16 mouse cellular contexts compared by ENCODE assay signal in the genomic region with DNA sequence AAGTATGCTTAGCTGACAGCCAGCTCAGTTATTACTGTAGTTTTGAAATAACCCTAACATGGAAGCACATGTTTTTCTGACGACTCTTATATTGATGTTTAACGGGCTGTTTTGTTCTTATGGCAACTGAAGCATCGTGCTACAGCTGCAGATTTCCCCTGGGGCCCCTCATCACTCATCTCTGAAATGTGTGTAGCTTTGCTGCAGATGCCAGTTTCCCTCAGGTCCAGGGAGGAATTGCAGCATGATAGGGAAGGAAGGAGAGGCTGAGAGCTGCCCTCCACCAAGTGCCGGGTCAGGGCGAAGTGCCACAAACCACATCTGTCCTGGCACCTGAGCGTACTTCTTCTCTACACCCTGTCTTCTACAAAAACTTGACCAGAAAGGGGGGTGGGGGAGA. TPM values are rescaled to one million over a fixed set of nuclear protein-coding genes. Genes with fewer than 3 reads are reported as not detected.
DNase-seq lines count a peak whose midpoint lies in the region; ATAC-seq and TF ChIP-seq lines count a peak whose summit lies in the region.
"Had no signal": no experiment of that assay in that cellular context is flagged by ENCODE, and none has a peak within 500 bp of the region (broad histone marks: within the 10 kb centered on the region; RNA-seq: fewer than 3 reads in every experiment).

No protein-coding gene starts in this region.

- H3K27me3 ChIP-seq in lung, postnatal 0 days (replicated peaks; ENCODE audit: insufficient read depth, low read length) = no peaks in the 10 kb centered on the region
- no peaks in the 10 kb centered on the region for H3K27me3 ChIP-seq in CH12.LX (replicated peaks)
- no peaks in the 10 kb centered on the region for H3K27me3 ChIP-seq in embryonic facial prominence, embryonic 13.5 days
- H3K27me3 ChIP-seq: megakaryocyte, embryonic 14.5 days had no signal

- H3K36me3 ChIP-seq in lung, postnatal 0 days (ENCODE audit: insufficient read depth, low read length) = peaks cover 18% of the 10 kb centered on the region; the same call in 1 of the 2 replicates
- H3K36me3 ChIP-seq in CH12.LX (replicated peaks in 1 of 2; ENCODE audit: control insufficient read depth in 1 of 2, insufficient read depth in 1 of 2, low read length in 1 of 2) = peaks cover 40 to 98% of the 10 kb centered on the region in 2 experiments
- peaks cover 30% of the 10 kb centered on the region for H3K36me3 ChIP-seq in embryonic facial prominence, embryonic 13.5 days

- no peaks in the 10 kb centered on the region for H3K9me3 ChIP-seq in lung, postnatal 0 days (ENCODE audit: low read length)
- H3K9me3 ChIP-seq in CH12.LX (replicated peaks; ENCODE audit: low read length) = no peaks in the 10 kb centered on the region
- no peaks in the 10 kb centered on the region for H3K9me3 ChIP-seq in embryonic facial prominence, embryonic 13.5 days
- H3K9me3 ChIP-seq: megakaryocyte, embryonic 14.5 days had no signal

- H3K4me2 ChIP-seq in lung, postnatal 0 days (replicated peaks; ENCODE audit: low read depth, low read length) = no peak overlapping the region
- H3K4me2 ChIP-seq in CH12.LX (ENCODE audit: insufficient read depth, low read depth, poor library complexity, severe bottlenecking) = no peak overlapping the region
- H3K4me2 ChIP-seq in embryonic facial prominence, embryonic 13.5 days = no peak overlapping the region

- H3K4me1 ChIP-seq in lung, postnatal 0 days (ENCODE audit: insufficient read depth, low read depth, low read length) = no peaks in the 10 kb centered on the region
- H3K4me1 ChIP-seq in CH12.LX (ENCODE audit: control insufficient read depth in 1 of 2, insufficient read depth in 2 of 2) = peaks cover 0 to 22% of the 10 kb centered on the region in 2 experiments; a peak in 2 of 4 replicates
- H3K4me1 ChIP-seq in embryonic facial prominence, embryonic 13.5 days = peaks cover 97% of the 10 kb centered on the region

- WGBS in lung, postnatal 0 days = 68% methylated on average over 6 of the region's 6 CpGs
- 53% methylated on average over 6 of the region's 6 CpGs for WGBS in embryonic facial prominence, embryonic 13.5 days

- TF ChIP-seq POLR2A in CH12.LX (IDR thresholded peaks at IDR 0.05; ENCODE audit: low read depth, low read length) = no peak

- DNase-seq in lung, postnatal 0 days (ENCODE audit: low spot score) = peak; percentile 41
- DNase-seq in lung, postnatal 36 days = no peak
- DNase-seq in CH12.LX (ENCODE audit: extremely low read depth) = peak; percentile 52
- peak; percentile 68 for DNase-seq in mesoderm, embryonic 11.5 days (ENCODE audit: low read depth, low spot score)
- no peak for DNase-seq in kidney, adult 8-10 months
- no peak for DNase-seq in spleen, postnatal 36 days (ENCODE audit: low spot score in 2 of 2)
- DNase-seq: adrenal gland, postnatal 25 days; cerebellum, postnatal 14 days; layer of hippocampus, adult 9-11 months; lung, adult 2 months; right cerebral cortex, postnatal 14 days; thymus, adult 18-20 months had no signal

- TF ChIP-seq CTCF in lung, postnatal 0 days (IDR thresholded peaks at IDR 0.05) = peak; percentile 5; the same call in 1 of the 2 replicates
- no peak for TF ChIP-seq CTCF in CH12.LX (conservative IDR thresholded peaks at IDR 0.05 in 1 of 2, IDR thresholded peaks at IDR 0.05 in 1 of 2; ENCODE audit: low read depth in 2 of 2, low read length in 2 of 2)

- dilution Hi-C loops in CH12.LX (cut with MboI; ENCODE audit: extremely low pct_ligation_motif_present, extremely low pct_unique_long_range_greater_than_20kb, low sequenced_read_pairs) = no loop called here

- H3K9ac ChIP-seq in lung, postnatal 0 days (replicated peaks; ENCODE audit: low read depth) = no peak overlapping the region
- no peak overlapping the region for H3K9ac ChIP-seq in CH12.LX (ENCODE audit: insufficient read depth, low read depth)
- H3K9ac ChIP-seq in embryonic facial prominence, embryonic 13.5 days = 0 out of 2 replicates have a peak overlapping the region, but pooled peaks have one; percentile 33

- peaks cover 3% of the 10 kb centered on the region for H3K79me2 ChIP-seq in CH12.LX (replicated peaks; ENCODE audit: control insufficient read depth, extremely low read depth, insufficient read depth, poor library complexity, severe bottlenecking)

- H3K27ac ChIP-seq in lung, postnatal 0 days (ENCODE audit: low read length) = no peak overlapping the region
- H3K27ac ChIP-seq in CH12.LX (ENCODE audit: insufficient read depth, low read depth) = no peak overlapping the region
- no peak overlapping the region for H3K27ac ChIP-seq in embryonic facial prominence, embryonic 13.5 days

- in situ Hi-C loops in CH12.LX (cut with MboI; ENCODE audit: low pct_ligation_motif_present, low pct_unique_long_range_greater_than_20kb, low sequenced_read_pairs) = no loop called here

- no peak for TF ChIP-seq EP300 in lung, postnatal 0 days (IDR thresholded peaks at IDR 0.05)
- no peak for TF ChIP-seq EP300 in CH12.LX (IDR thresholded peaks at IDR 0.05; ENCODE audit: low read length)

- no peak overlapping the region for H3K4me3 ChIP-seq in lung, postnatal 0 days (ENCODE audit: low read depth, low read length)
- H3K4me3 ChIP-seq in CH12.LX (replicated peaks in 1 of 3; ENCODE audit: low read depth in 2 of 3, low read length in 2 of 3, poor library complexity in 1 of 3) = no peak overlapping the region
- no peak overlapping the region for H3K4me3 ChIP-seq in embryonic facial prominence, embryonic 13.5 days
- H3K4me3 ChIP-seq: erythroblast, embryonic 14.5 days; megakaryocyte, embryonic 14.5 days had no signal

- TF ChIP-seq RAD21 in CH12.LX (IDR thresholded peaks at IDR 0.05; ENCODE audit: low read depth, low read length) = no peak

- ATAC-seq in lung, postnatal 0 days = no peak
- no peak for ATAC-seq in embryonic facial prominence, embryonic 13.5 days (ENCODE audit: insufficient number of reproducible peaks, insufficient read depth, low FRiP score, low TSS enrichment, low read depth)
- ATAC-seq: inflammation-experienced regulatory T-cells, adult 6 months had no signal

TF ChIP-seq in CH12.LX, 34 proteins besides CTCF, POLR2A, EP300 and RAD21:
- TF ChIP-seq ZKSCAN1 (IDR thresholded peaks at IDR 0.05; ENCODE audit: borderline replicate concordance, low read depth, low read length) (no peak), SIN3A (IDR thresholded peaks at IDR 0.05; ENCODE audit: low read length) (peak; percentile 66), IRF4 (IDR thresholded peaks at IDR 0.05; ENCODE audit: low read depth, low read length) (0 out of 2 replicates have a peak, but pooled peaks have one; percentile 25), CHD1 (IDR thresholded peaks at IDR 0.05; ENCODE audit: low read depth, low read length) (no peak), ELF1 (IDR thresholded peaks at IDR 0.05; ENCODE audit: low read depth, low read length) (no peak), JUN (IDR thresholded peaks at IDR 0.05; ENCODE audit: insufficient read depth, low read depth, low read length) (no peak), MXI1 (IDR thresholded peaks at IDR 0.05; ENCODE audit: low read depth, low read length) (peak; percentile 56; the same call in 1 of the 2 replicates), E2F4 (IDR thresholded peaks at IDR 0.05; ENCODE audit: insufficient replicate concordance, low read depth, low read length) (no peak), SMC3 (IDR thresholded peaks at IDR 0.05; ENCODE audit: low read depth, low read length) (no peak)

RNA-seq across cellular contexts. Expression of gene Capzb, which starts 47.6 kb away (rescaled TPM):
- 401 and 408 TPM in 2 replicates for polyA plus RNA-seq in lung, postnatal 0 days (2015; fragmentation: Nextera tagmentation; extraction: Ambion mirVana)
- total RNA-seq in CH12.LX (2012; rRNA removed) (83.5 and 86.4 TPM in 2 replicates), CH12.LX (2014; rRNA removed) (144 and 160 TPM in 2 replicates)
- polyA plus RNA-seq in CH12.LX (2012; ENCODE audit: insufficient read length, low read depth) = 382 and 388 TPM in 2 replicates
- polyA plus RNA-seq in embryonic facial prominence, embryonic 13.5 days (2015; fragmentation: Nextera tagmentation; extraction: Ambion mirVana) = 396 and 424 TPM in 2 replicates

Comparison
In these comparisons a context has a peak if more than half of its experiments do, and no peak if none do; other contexts are left out.
1. DNase-seq: peak in lung, postnatal 0 days (single experiment), CH12.LX (single experiment) and mesoderm, embryonic 11.5 days (single experiment); none in lung, postnatal 36 days (single experiment), kidney, adult 8-10 months (0 of 2) and spleen, postnatal 36 days (0 of 2).